Mouse (Mus musculus) E14TG2a.4 (cell line): ENCODE data around the gene Acsl4.

Experiments
- CTCF ChIP-seq: conservative IDR thresholded peaks from 2 replicates; pipeline ENCODE4 v1.5.1; 2014; ENCODE audit warnings: low read length
- NANOG ChIP-seq: IDR thresholded peaks from 2 replicates; pipeline ENCODE4 v1.6.1; 2014; ENCODE audit warnings: borderline replicate concordance, low read length, mixed read lengths
- POU5F1 ChIP-seq: IDR thresholded peaks from 2 replicates; pipeline ENCODE4 v1.6.1; 2014; ENCODE audit warnings: low read length, borderline replicate concordance

DNA sequence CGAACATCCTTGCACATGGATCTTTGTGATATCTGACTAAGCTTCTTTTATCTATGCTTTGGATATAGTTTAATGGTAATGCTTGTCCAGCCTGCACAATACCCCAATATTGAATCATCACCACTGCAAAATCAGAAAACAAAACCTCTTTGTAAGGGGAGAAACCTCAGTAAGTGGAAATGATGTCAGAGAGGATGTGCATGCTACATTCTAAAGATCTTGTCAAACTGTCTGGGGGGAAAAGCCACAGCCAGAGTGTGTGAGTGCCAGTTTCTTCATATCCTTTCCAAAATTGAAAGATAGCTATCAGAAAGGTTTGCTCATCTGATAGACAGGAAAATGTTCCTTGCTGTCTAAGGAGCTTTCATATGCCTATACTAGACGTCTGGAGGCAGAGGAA is 8.3 kb upstream of the Acsl4 start:
- TF ChIP-seq CTCF, result no peak
- no peak for TF ChIP-seq POU5F1
- TF ChIP-seq NANOG, result no peak
